Mouse (Mus musculus) thymus, adult 18-20 months (tissue): ENCODE data around the gene Dync1li2.

ENCODE experiments used
- DNase-seq, 2 experiments: peaks; one replicate each; pipeline ENCODE4 v3.0.0; 2022; ENCODE audit warnings: mixed read lengths in 2 of 2

Gene Dync1li2

GRCm38 (mm10) chr8:104380269-104380668 is 62.6 kb downstream of the Dync1li2 start:
- DNase-seq = no peak

- DNase-seq = no peak
These were observed 63.5 kb downstream of the Dync1li2 start for GRCm38 (mm10) chr8:104379301-104379836.

- no peak for DNase-seq
These were observed 66.2 kb downstream of the Dync1li2 start for GRCm38 (mm10) chr8:104376669-104377068.

GRCm38 (mm10) chr8:104375959-104376358 is 66.9 kb downstream of the Dync1li2 start:
- DNase-seq = no peak

- no peak for DNase-seq
These were observed 67.7 kb downstream of the Dync1li2 start for GRCm38 (mm10) chr8:104374864-104375846.

- no peak for DNase-seq
These were observed 68.6 kb downstream of the Dync1li2 start for GRCm38 (mm10) chr8:104374269-104374668.

- DNase-seq = no peak
These were observed 69.1 kb downstream of the Dync1li2 start for GRCm38 (mm10) chr8:104373779-104374178.

GRCm38 (mm10) chr8:104371121-104371520 is 71.7 kb downstream of the Dync1li2 start:
- no peak for DNase-seq

- DNase-seq = no peak
These were observed 72.8 kb downstream of the Dync1li2 start for GRCm38 (mm10) chr8:104370071-104370470.

GRCm38 (mm10) chr8:104369591-104369990 is 73.3 kb downstream of the Dync1li2 start:
- no peak for DNase-seq
